Mouse (Mus musculus): ENCODE data around the gene Ada.

DNA sequence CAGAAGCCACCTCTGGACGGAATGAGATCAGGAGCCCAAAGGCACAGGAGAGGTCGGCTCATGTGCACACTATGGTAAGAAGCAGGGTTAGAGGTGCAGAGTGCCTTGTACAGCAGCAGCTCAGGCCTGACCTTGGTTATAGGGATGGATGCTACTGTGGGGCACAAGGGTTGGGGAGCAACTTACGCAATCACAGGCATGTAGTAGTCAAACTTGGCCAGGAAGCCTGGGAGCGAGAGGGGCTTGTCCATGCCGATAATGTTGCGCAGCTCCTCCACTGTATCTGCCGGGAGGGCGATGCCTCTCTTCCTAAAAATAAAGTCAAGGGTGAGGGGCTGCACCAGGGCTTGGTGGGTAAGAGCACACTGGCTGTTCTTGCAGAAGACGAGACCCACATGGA is 14.9 kb downstream of the Ada start:
- TF ChIP-seq CTCF (IDR thresholded peaks at IDR 0.05; ENCODE audit: borderline replicate concordance, extremely low read depth, insufficient read depth, insufficient read length) (no peak), POLR2A (IDR thresholded peaks at IDR 0.05; ENCODE audit: borderline replicate concordance, extremely low read depth, insufficient read depth, insufficient read length, poor library complexity, severe bottlenecking) (no peak)

Measured in brain, embryonic 14.5 days (tissue).